Mouse (Mus musculus): ENCODE data around the gene Rit1. TPM values are rescaled to one million over a fixed set of nuclear protein-coding genes. Genes with fewer than 3 reads are reported as not detected.
"Not testable (repeated sequence)": the region's sequence is repeated elsewhere in the genome, so short reads cannot be mapped to it uniquely, and the experiment has no call there.

Rit1 gene
- polyA plus RNA-seq, 1 experiment from 2014 or later, result 33.8 TPM

- H3K9me3 ChIP-seq (replicated peaks; ENCODE audit: control insufficient read depth, low read length), result no peaks in the 10 kb centered on the region
- H3K27ac ChIP-seq (ENCODE audit: low read length), result no peak overlapping the region
- no peak for ATAC-seq (ENCODE audit: low read depth)
- H3K4me1 ChIP-seq (ENCODE audit: control insufficient read depth, low read depth, low read length), result peaks cover 8% of the 10 kb centered on the region
- 38% methylated on average over 4 of the region's 4 CpGs for WGBS (ENCODE audit: insufficient replicate concordance)
- no peak overlapping the region for H3K4me2 ChIP-seq (ENCODE audit: low read depth, low read length)
- H3K4me3 ChIP-seq (ENCODE audit: low read depth, low read length), result no peak overlapping the region
- no peaks in the 10 kb centered on the region for H3K27me3 ChIP-seq (ENCODE audit: control insufficient read depth, insufficient read depth, low read depth, low read length)
- no peaks in the 10 kb centered on the region for H3K36me3 ChIP-seq (ENCODE audit: control insufficient read depth, insufficient read depth)
- H3K9ac ChIP-seq (ENCODE audit: low read depth, low read length), result no peak overlapping the region
These were observed 37.6 kb downstream of the Rit1 start for GRCm38 (mm10) chr3:88754283-88754682.

- no peak overlapping the region for H3K9ac ChIP-seq (ENCODE audit: low read depth, low read length)
- H3K4me3 ChIP-seq (ENCODE audit: low read depth, low read length), result no peak overlapping the region
- WGBS (ENCODE audit: insufficient replicate concordance), result 41% methylated on average over 3 of the region's 3 CpGs
- no peak overlapping the region for H3K27ac ChIP-seq (ENCODE audit: low read length)
- no peak for ATAC-seq (ENCODE audit: low read depth)
- H3K36me3 ChIP-seq (ENCODE audit: control insufficient read depth, insufficient read depth), result no peaks in the 10 kb centered on the region
- no peak overlapping the region for H3K4me2 ChIP-seq (ENCODE audit: low read depth, low read length)
- H3K9me3 ChIP-seq (replicated peaks; ENCODE audit: control insufficient read depth, low read length), result no peaks in the 10 kb centered on the region
- H3K4me1 ChIP-seq (ENCODE audit: control insufficient read depth, low read depth, low read length), result peaks cover 8% of the 10 kb centered on the region
- no peaks in the 10 kb centered on the region for H3K27me3 ChIP-seq (ENCODE audit: control insufficient read depth, insufficient read depth, low read depth, low read length)
These were observed 38.9 kb downstream of the Rit1 start for GRCm38 (mm10) chr3:88755541-88755940.

GRCm38 (mm10) chr3:88756276-88756675 lies 39.6 kb downstream of the Rit1 start:
- Histone ChIP-seq H3K27ac (ENCODE audit: low read length) (no peak overlapping the region), H3K4me3 (ENCODE audit: low read depth, low read length) (no peak overlapping the region), H3K27me3 (ENCODE audit: control insufficient read depth, insufficient read depth, low read depth, low read length) (no peaks in the 10 kb centered on the region), H3K9me3 (replicated peaks; ENCODE audit: control insufficient read depth, low read length) (no peaks in the 10 kb centered on the region), H3K4me2 (ENCODE audit: low read depth, low read length) (no peak overlapping the region), H3K36me3 (ENCODE audit: control insufficient read depth, insufficient read depth) (no peaks in the 10 kb centered on the region), H3K4me1 (ENCODE audit: control insufficient read depth, low read depth, low read length) (peaks cover 8% of the 10 kb centered on the region), H3K9ac (ENCODE audit: low read depth, low read length) (no peak overlapping the region)
- WGBS (ENCODE audit: insufficient replicate concordance), result 47% methylated on average over 4 of the region's 4 CpGs
- no peak for ATAC-seq (ENCODE audit: low read depth)

- ATAC-seq (ENCODE audit: low read depth), result peak; percentile 27; the same call in 1 of the 2 replicates
- H3K9ac ChIP-seq (ENCODE audit: low read depth, low read length), result no peak overlapping the region
These were observed 41.4 kb downstream of the Rit1 start for GRCm38 (mm10) chr3:88758045-88758500.

GRCm38 (mm10) chr3:88761619-88762018 lies 45.0 kb downstream of the Rit1 start:
- ATAC-seq (ENCODE audit: low read depth), result no peak
- no peaks in the 10 kb centered on the region for H3K9me3 ChIP-seq (replicated peaks; ENCODE audit: control insufficient read depth, low read length)
- no peak overlapping the region for H3K9ac ChIP-seq (ENCODE audit: low read depth, low read length)
- WGBS (ENCODE audit: insufficient replicate concordance), result 82% methylated on average over 19 of the region's 19 CpGs
- H3K36me3 ChIP-seq (ENCODE audit: control insufficient read depth, insufficient read depth), result no peaks in the 10 kb centered on the region
- H3K4me1 ChIP-seq (ENCODE audit: control insufficient read depth, low read depth, low read length), result peaks cover 8% of the 10 kb centered on the region
- no peaks in the 10 kb centered on the region for H3K27me3 ChIP-seq (ENCODE audit: control insufficient read depth, insufficient read depth, low read depth, low read length)
- no peak overlapping the region for H3K4me2 ChIP-seq (ENCODE audit: low read depth, low read length)
- no peak overlapping the region for H3K4me3 ChIP-seq (ENCODE audit: low read depth, low read length)
- no peak overlapping the region for H3K27ac ChIP-seq (ENCODE audit: low read length)

More at GRCm38 (mm10) chr3:88758045-88758500, 41.4 kb downstream of the Rit1 start:
- no peaks in the 10 kb centered on the region for H3K9me3 ChIP-seq (replicated peaks; ENCODE audit: control insufficient read depth, low read length)
- WGBS (ENCODE audit: insufficient replicate concordance), result 16% methylated on average over 5 of the region's 5 CpGs
- H3K36me3 ChIP-seq (ENCODE audit: control insufficient read depth, insufficient read depth), result no peaks in the 10 kb centered on the region
- H3K4me3 ChIP-seq (ENCODE audit: low read depth, low read length), result no peak overlapping the region
- no peak overlapping the region for H3K4me2 ChIP-seq (ENCODE audit: low read depth, low read length)
- H3K4me1 ChIP-seq (ENCODE audit: control insufficient read depth, low read depth, low read length), result peaks cover 8% of the 10 kb centered on the region
- H3K27me3 ChIP-seq (ENCODE audit: control insufficient read depth, insufficient read depth, low read depth, low read length), result no peaks in the 10 kb centered on the region
- no peak overlapping the region; the same call in 1 of the 2 replicates for H3K27ac ChIP-seq (ENCODE audit: low read length)

- H3K4me2 ChIP-seq (ENCODE audit: low read depth, low read length), result no peak overlapping the region
- no peak overlapping the region for H3K27ac ChIP-seq (ENCODE audit: low read length)
- no peak overlapping the region for H3K9ac ChIP-seq (ENCODE audit: low read depth, low read length)
- H3K4me1 ChIP-seq (ENCODE audit: control insufficient read depth, low read depth, low read length), result peaks cover 8% of the 10 kb centered on the region
- no peaks in the 10 kb centered on the region for H3K9me3 ChIP-seq (replicated peaks; ENCODE audit: control insufficient read depth, low read length)
- ATAC-seq (ENCODE audit: low read depth), result no peak
- no peak overlapping the region for H3K4me3 ChIP-seq (ENCODE audit: low read depth, low read length)
- WGBS (ENCODE audit: insufficient replicate concordance), result 40% methylated on average over 6 of the region's 6 CpGs
- no peaks in the 10 kb centered on the region for H3K36me3 ChIP-seq (ENCODE audit: control insufficient read depth, insufficient read depth)
- no peaks in the 10 kb centered on the region for H3K27me3 ChIP-seq (ENCODE audit: control insufficient read depth, insufficient read depth, low read depth, low read length)
These were observed 45.8 kb downstream of the Rit1 start for GRCm38 (mm10) chr3:88762401-88762831.

- not testable (repeated sequence) for H3K4me1 ChIP-seq (ENCODE audit: control insufficient read depth, low read depth, low read length); H3K27me3 ChIP-seq (ENCODE audit: control insufficient read depth, insufficient read depth, low read depth, low read length); H3K9me3 ChIP-seq (replicated peaks; ENCODE audit: control insufficient read depth, low read length); H3K27ac ChIP-seq (ENCODE audit: low read length); H3K36me3 ChIP-seq (ENCODE audit: control insufficient read depth, insufficient read depth); H3K9ac ChIP-seq (ENCODE audit: low read depth, low read length)
- 2% methylated on average over 21 of the region's 28 CpGs for WGBS (ENCODE audit: insufficient replicate concordance)
- H3K4me3 ChIP-seq (ENCODE audit: low read depth, low read length), result peak overlapping the region; percentile 35
- H3K4me2 ChIP-seq (ENCODE audit: low read depth, low read length), result peak overlapping the region; percentile 46
- peak; percentile 43 for ATAC-seq (ENCODE audit: low read depth)
These were observed 54.7 kb downstream of the Rit1 start for GRCm38 (mm10) chr3:88771189-88771940.

- H3K36me3 ChIP-seq (ENCODE audit: control insufficient read depth, insufficient read depth); H3K9ac ChIP-seq (ENCODE audit: low read depth, low read length); H3K4me1 ChIP-seq (ENCODE audit: control insufficient read depth, low read depth, low read length); H3K27me3 ChIP-seq (ENCODE audit: control insufficient read depth, insufficient read depth, low read depth, low read length); ATAC-seq (ENCODE audit: low read depth); H3K9me3 ChIP-seq (replicated peaks; ENCODE audit: control insufficient read depth, low read length); H3K27ac ChIP-seq (ENCODE audit: low read length): not testable (repeated sequence)
- H3K4me2 ChIP-seq (ENCODE audit: low read depth, low read length), result peak overlapping the region; percentile 46
- H3K4me3 ChIP-seq (ENCODE audit: low read depth, low read length), result peak overlapping the region; percentile 35
- WGBS (ENCODE audit: insufficient replicate concordance), result 26% methylated on average over 3 of the region's 6 CpGs
These were observed 55.3 kb downstream of the Rit1 start for GRCm38 (mm10) chr3:88771941-88772280.

- not testable (repeated sequence) for H3K36me3 ChIP-seq (ENCODE audit: control insufficient read depth, insufficient read depth); H3K9ac ChIP-seq (ENCODE audit: low read depth, low read length); H3K4me1 ChIP-seq (ENCODE audit: control insufficient read depth, low read depth, low read length); H3K27me3 ChIP-seq (ENCODE audit: control insufficient read depth, insufficient read depth, low read depth, low read length); H3K27ac ChIP-seq (ENCODE audit: low read length); H3K4me3 ChIP-seq (ENCODE audit: low read depth, low read length); H3K9me3 ChIP-seq (replicated peaks; ENCODE audit: control insufficient read depth, low read length)
- peak overlapping the region; percentile 50 for H3K4me2 ChIP-seq (ENCODE audit: low read depth, low read length)
- WGBS (ENCODE audit: insufficient replicate concordance), result under 1% methylated on average over 19 of the region's 19 CpGs
- ATAC-seq (ENCODE audit: low read depth), result peak; percentile 70
These were observed 55.8 kb downstream of the Rit1 start for GRCm38 (mm10) chr3:88772399-88772798.
